ENCODE assay signal across 8 mouse cellular contexts in the genomic region with DNA sequence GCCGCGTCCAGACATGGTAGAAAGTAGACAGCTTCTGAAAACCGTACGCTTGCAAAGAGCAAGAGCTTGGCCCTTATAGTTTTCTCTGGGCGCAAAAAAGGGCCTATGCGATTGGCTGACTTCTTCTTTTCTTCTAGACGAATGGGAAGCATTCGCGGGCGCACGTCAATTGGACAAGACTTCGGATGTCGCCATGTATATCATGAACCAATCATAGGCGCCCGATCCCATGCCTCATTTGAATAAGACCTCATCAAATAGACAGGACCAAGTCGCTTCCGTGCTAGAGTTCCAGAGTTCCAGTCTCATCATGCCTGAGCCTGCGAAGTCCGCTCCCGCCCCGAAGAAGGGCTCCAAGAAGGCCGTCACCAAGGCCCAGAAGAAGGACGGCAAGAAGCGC. TPM values are rescaled to one million over a fixed set of nuclear protein-coding genes. Genes with fewer than 3 reads are reported as not detected.
DNase-seq lines count a peak whose midpoint lies in the region; ATAC-seq and TF ChIP-seq lines count a peak whose summit lies in the region.
"Not testable (repeated sequence)": the region's sequence is repeated elsewhere in the genome, so short reads cannot be mapped to it uniquely, and the experiment has no call there.

A gene (minus strand): TSS at position 47 of the 400 bp plus-strand sequence.
A gene (plus strand): TSS at position 283 of the 400 bp plus-strand sequence.

- not testable (repeated sequence) for H3K4me1 ChIP-seq in embryonic facial prominence, embryonic 15.5 days; hindbrain, embryonic 10.5 days (replicated peaks); limb, embryonic 13.5 days; midbrain, embryonic 10.5 days; stomach, embryonic 14.5 days (ENCODE audit: control insufficient read depth, insufficient read depth, low read length)

- H3K27me3 ChIP-seq in Patski; embryonic facial prominence, embryonic 15.5 days; hindbrain, embryonic 10.5 days (ENCODE audit: insufficient read depth, poor library complexity, severe bottlenecking); limb, embryonic 13.5 days; midbrain, embryonic 10.5 days (ENCODE audit: low read depth, poor library complexity, severe bottlenecking); stomach, embryonic 14.5 days (ENCODE audit: control insufficient read depth, insufficient read depth, low read length): not testable (repeated sequence)

- in situ Hi-C loops in Patski (cut with MboI; ENCODE audit: low pct_unique_long_range_greater_than_20kb), result not testable (repeated sequence)

- not testable (repeated sequence) for H3K9ac ChIP-seq in embryonic facial prominence, embryonic 15.5 days; limb, embryonic 13.5 days; stomach, embryonic 14.5 days (replicated peaks; ENCODE audit: low read depth, low read length)

- not testable (repeated sequence) for H3K4me2 ChIP-seq in embryonic facial prominence, embryonic 15.5 days (replicated peaks); limb, embryonic 13.5 days (replicated peaks); stomach, embryonic 14.5 days (replicated peaks; ENCODE audit: low read depth, low read length)

- TF ChIP-seq CTCF in Patski (IDR thresholded peaks at IDR 0.05), result not testable (repeated sequence)

- CTCF ChIA-PET in Patski (lab: Charles Lee), result not testable (repeated sequence)

- no CpG with 5 or more reads among the region's 24 CpGs for WGBS in embryonic facial prominence, embryonic 15.5 days
- no CpG with 5 or more reads among the region's 24 CpGs for WGBS in hindbrain, embryonic 10.5 days
- WGBS in limb, embryonic 13.5 days, result no CpG with 5 or more reads among the region's 24 CpGs
- WGBS in midbrain, embryonic 10.5 days, result no CpG with 5 or more reads among the region's 24 CpGs
- no CpG with 5 or more reads among the region's 24 CpGs for WGBS in stomach, embryonic 14.5 days

- not testable (repeated sequence) for DNase-seq in Patski (ENCODE audit: low read depth, low spot score); gonadal fat pad, adult 2 months (ENCODE audit: low read depth); hindbrain, embryonic 10.5 days (ENCODE audit: low spot score); layer of hippocampus, adult 18-20 months (ENCODE audit: low spot score in 2 of 2); midbrain, embryonic 10.5 days (ENCODE audit: low spot score)

- POLR2A ChIA-PET in Patski (lab: Charles Lee), result not testable (repeated sequence)

- not testable (repeated sequence) for H3K9me3 ChIP-seq in embryonic facial prominence, embryonic 15.5 days (replicated peaks); hindbrain, embryonic 10.5 days; limb, embryonic 13.5 days; midbrain, embryonic 10.5 days (replicated peaks); stomach, embryonic 14.5 days (ENCODE audit: control insufficient read depth, low read depth, low read length)

- not testable (repeated sequence) for H3K36me3 ChIP-seq in embryonic facial prominence, embryonic 15.5 days; hindbrain, embryonic 10.5 days; limb, embryonic 13.5 days; midbrain, embryonic 10.5 days; stomach, embryonic 14.5 days (ENCODE audit: control insufficient read depth, insufficient read depth, low read length)

- not testable (repeated sequence) for H3K4me3 ChIP-seq in embryonic facial prominence, embryonic 15.5 days (replicated peaks); hindbrain, embryonic 10.5 days; limb, embryonic 13.5 days; midbrain, embryonic 10.5 days; stomach, embryonic 14.5 days (ENCODE audit: low read depth, low read length)

- ATAC-seq in Patski, result peak; percentile 94
- peak; percentile 93 for ATAC-seq in embryonic facial prominence, embryonic 15.5 days (ENCODE audit: insufficient number of reproducible peaks, low FRiP score, low TSS enrichment, low read depth)
- ATAC-seq in limb, embryonic 13.5 days (ENCODE audit: low FRiP score, low read depth), result peak; percentile 95
- peak; percentile 94 for ATAC-seq in stomach, embryonic 14.5 days (ENCODE audit: insufficient number of reproducible peaks, insufficient read depth, low FRiP score, low read depth)

- H3K27ac ChIP-seq in embryonic facial prominence, embryonic 15.5 days (replicated peaks); hindbrain, embryonic 10.5 days; limb, embryonic 13.5 days; midbrain, embryonic 10.5 days (replicated peaks); stomach, embryonic 14.5 days (ENCODE audit: low read length): not testable (repeated sequence)

RNA-seq across cellular contexts. Expression of the first gene that starts in this region (rescaled TPM):
- polyA plus RNA-seq in Patski (2021), result 0.60 TPM
- 2,761 and 2,921 TPM in 2 replicates for polyA plus RNA-seq in embryonic facial prominence, embryonic 15.5 days (2015; fragmentation: Nextera tagmentation; extraction: Ambion mirVana)
- polyA plus RNA-seq in gonadal fat pad, adult 2 months (2012; rRNA removed), result 16.8 and 17.6 TPM in 2 replicates
- 6,234 and 6,449 TPM in 2 replicates for polyA plus RNA-seq in hindbrain, embryonic 10.5 days (2016; fragmentation: Nextera tagmentation; extraction: Ambion mirVana)
- 10 to 100 TPM in 1 of 2 experiments, not detected in 1; 24.8 TPM for total RNA-seq in layer of hippocampus, adult 18-20 months (2021)
- polyA plus RNA-seq in limb, embryonic 13.5 days (2015; fragmentation: Nextera tagmentation; extraction: Ambion mirVana), result 3,649 and 3,737 TPM in 2 replicates
- 5,863 and 6,710 TPM in 2 replicates for polyA plus RNA-seq in midbrain, embryonic 10.5 days (2016; fragmentation: Nextera tagmentation; extraction: Ambion mirVana)
- polyA plus RNA-seq in stomach, embryonic 14.5 days (2014; fragmentation: Nextera tagmentation; extraction: Ambion mirVana), result 3,565 and 4,516 TPM in 2 replicates

RNA-seq across cellular contexts. Expression of the second gene that starts in this region (rescaled TPM):
- 36.6 TPM for polyA plus RNA-seq in Patski (2021)
- 14.2 and 14.7 TPM in 2 replicates for polyA plus RNA-seq in embryonic facial prominence, embryonic 15.5 days (2015; fragmentation: Nextera tagmentation; extraction: Ambion mirVana)
- polyA plus RNA-seq in gonadal fat pad, adult 2 months (2012; rRNA removed), result 4.6 and 35.6 TPM in 2 replicates
- 19.3 and 21.2 TPM in 2 replicates for polyA plus RNA-seq in hindbrain, embryonic 10.5 days (2016; fragmentation: Nextera tagmentation; extraction: Ambion mirVana)
- 10 to 100 TPM; 36.0 to 38.4 TPM for total RNA-seq in layer of hippocampus, adult 18-20 months (2021)
- polyA plus RNA-seq in limb, embryonic 13.5 days (2015; fragmentation: Nextera tagmentation; extraction: Ambion mirVana), result 34.8 and 36.3 TPM in 2 replicates
- polyA plus RNA-seq in midbrain, embryonic 10.5 days (2016; fragmentation: Nextera tagmentation; extraction: Ambion mirVana), result 15.6 and 19.0 TPM in 2 replicates
- 24.3 and 25.5 TPM in 2 replicates for polyA plus RNA-seq in stomach, embryonic 14.5 days (2014; fragmentation: Nextera tagmentation; extraction: Ambion mirVana)

Comparison
In these comparisons a context has a peak if more than half of its experiments do, and no peak if none do; other contexts are left out.
1. RNA of the first gene that starts in this region (polyA plus RNA-seq): 5,863 to 6,710 TPM in midbrain, embryonic 10.5 days, 6,234 to 6,449 TPM in hindbrain, embryonic 10.5 days, 3,565 to 4,516 TPM in stomach, embryonic 14.5 days, 3,649 to 3,737 TPM in limb, embryonic 13.5 days and 2,761 to 2,921 TPM in embryonic facial prominence, embryonic 15.5 days; 16.8 to 17.6 TPM in gonadal fat pad, adult 2 months and 0.60 TPM in Patski (single experiment); every median in the first group is over 100 times any median in the second.
2. Peak in every context shown above with its lines, with median percentiles within 50 percentile points of each other: ATAC-seq.